Mouse (Mus musculus): ENCODE data around the gene Mfsd4b3. TPM values are rescaled to one million over a fixed set of nuclear protein-coding genes. Genes with fewer than 3 reads are reported as not detected.
"Not testable (repeated sequence)": the region's sequence is repeated elsewhere in the genome, so short reads cannot be mapped to it uniquely, and the experiment has no call there.

Mfsd4b3 gene
- polyA plus RNA-seq (2014; fragmentation: Nextera tagmentation; extraction: Ambion mirVana): 0.31 and 0.94 TPM in 2 replicates

GRCm38 (mm10) chr10:39959761-39960440 lies at the start of gene Mfsd4b3:
Gene Mfsd4b3, minus strand, starts transcription at chr10:39960153.
- Histone ChIP-seq H3K9ac (ENCODE audit: low read depth, low read length) (peak within 1 kb of the TSS; percentile 59), H3K36me3 (ENCODE audit: control insufficient read depth, insufficient read depth, low read length) (no peaks in the 10 kb centered on the region), H3K27me3 (ENCODE audit: control insufficient read depth, insufficient read depth, low read length) (no peaks in the 10 kb centered on the region), H3K4me3 (ENCODE audit: low read depth, low read length) (peak within 1 kb of the TSS; percentile 60), H3K9me3 (replicated peaks; ENCODE audit: control insufficient read depth, low read length) (no peaks in the 10 kb centered on the region), H3K4me1 (ENCODE audit: control insufficient read depth, insufficient read depth, low read length) (peaks cover 3% of the 10 kb centered on the region; the same call in 1 of the 2 replicates), H3K4me2 (peak within 1 kb of the TSS; percentile 90), H3K27ac (ENCODE audit: low read depth, low read length) (peak within 1 kb of the TSS; percentile 6; the same call in 1 of the 2 replicates)
- peak; percentile 95 for ATAC-seq (replicated peaks; ENCODE audit: insufficient number of reproducible peaks, low FRiP score, low TSS enrichment)
- WGBS (ENCODE audit: insufficient replicate concordance): 1% methylated on average over 38 of the region's 38 CpGs

- no peak overlapping the region for H3K9ac ChIP-seq (ENCODE audit: low read depth, low read length)
- no peak for ATAC-seq (replicated peaks; ENCODE audit: insufficient number of reproducible peaks, low FRiP score, low TSS enrichment)
- no peaks in the 10 kb centered on the region for H3K27me3 ChIP-seq (ENCODE audit: control insufficient read depth, insufficient read depth, low read length)
- H3K36me3 ChIP-seq (ENCODE audit: control insufficient read depth, insufficient read depth, low read length): no peaks in the 10 kb centered on the region
- no peak overlapping the region for H3K4me2 ChIP-seq
- H3K27ac ChIP-seq (ENCODE audit: low read depth, low read length): no peak overlapping the region
- WGBS (ENCODE audit: insufficient replicate concordance): 73% methylated on average over 11 of the region's 11 CpGs
- H3K4me3 ChIP-seq (ENCODE audit: low read depth, low read length): no peak overlapping the region
- no peaks in the 10 kb centered on the region for H3K4me1 ChIP-seq (ENCODE audit: control insufficient read depth, insufficient read depth, low read length)
- no peaks in the 10 kb centered on the region for H3K9me3 ChIP-seq (replicated peaks; ENCODE audit: control insufficient read depth, low read length)
Observed at GRCm38 (mm10) chr10:40009591-40009990, 49.6 kb upstream of the Mfsd4b3 start.

- not testable (repeated sequence) for ATAC-seq (replicated peaks; ENCODE audit: insufficient number of reproducible peaks, low FRiP score, low TSS enrichment); H3K4me2 ChIP-seq; H3K27me3 ChIP-seq (ENCODE audit: control insufficient read depth, insufficient read depth, low read length); H3K9me3 ChIP-seq (replicated peaks; ENCODE audit: control insufficient read depth, low read length); H3K4me3 ChIP-seq (ENCODE audit: low read depth, low read length); H3K27ac ChIP-seq (ENCODE audit: low read depth, low read length); H3K36me3 ChIP-seq (ENCODE audit: control insufficient read depth, insufficient read depth, low read length); H3K9ac ChIP-seq (ENCODE audit: low read depth, low read length); H3K4me1 ChIP-seq (ENCODE audit: control insufficient read depth, insufficient read depth, low read length)
- WGBS (ENCODE audit: insufficient replicate concordance): 70% methylated on average over 4 of the region's 4 CpGs
Observed at GRCm38 (mm10) chr10:40008847-40009246, 48.9 kb upstream of the Mfsd4b3 start.

GRCm38 (mm10) chr10:40007953-40008352 lies 48.0 kb upstream of the Mfsd4b3 start:
- H3K4me3 ChIP-seq (ENCODE audit: low read depth, low read length): no peak overlapping the region
- no peaks in the 10 kb centered on the region for H3K9me3 ChIP-seq (replicated peaks; ENCODE audit: control insufficient read depth, low read length)
- H3K27me3 ChIP-seq (ENCODE audit: control insufficient read depth, insufficient read depth, low read length): no peaks in the 10 kb centered on the region
- H3K4me1 ChIP-seq (ENCODE audit: control insufficient read depth, insufficient read depth, low read length): no peaks in the 10 kb centered on the region
- H3K4me2 ChIP-seq: no peak overlapping the region
- no peaks in the 10 kb centered on the region for H3K36me3 ChIP-seq (ENCODE audit: control insufficient read depth, insufficient read depth, low read length)
- H3K9ac ChIP-seq (ENCODE audit: low read depth, low read length): no peak overlapping the region
- no peak for ATAC-seq (replicated peaks; ENCODE audit: insufficient number of reproducible peaks, low FRiP score, low TSS enrichment)
- H3K27ac ChIP-seq (ENCODE audit: low read depth, low read length): no peak overlapping the region
- 78% methylated on average over 4 of the region's 4 CpGs for WGBS (ENCODE audit: insufficient replicate concordance)

GRCm38 (mm10) chr10:40006963-40007362 lies 47.0 kb upstream of the Mfsd4b3 start:
- Histone ChIP-seq H3K27me3 (ENCODE audit: control insufficient read depth, insufficient read depth, low read length) (no peaks in the 10 kb centered on the region), H3K4me1 (ENCODE audit: control insufficient read depth, insufficient read depth, low read length) (no peaks in the 10 kb centered on the region), H3K4me2 (no peak overlapping the region), H3K27ac (ENCODE audit: low read depth, low read length) (no peak overlapping the region), H3K4me3 (ENCODE audit: low read depth, low read length) (no peak overlapping the region), H3K9ac (ENCODE audit: low read depth, low read length) (no peak overlapping the region), H3K36me3 (ENCODE audit: control insufficient read depth, insufficient read depth, low read length) (no peaks in the 10 kb centered on the region), H3K9me3 (replicated peaks; ENCODE audit: control insufficient read depth, low read length) (no peaks in the 10 kb centered on the region)
- 72% methylated on average over 10 of the region's 10 CpGs for WGBS (ENCODE audit: insufficient replicate concordance)
- no peak for ATAC-seq (replicated peaks; ENCODE audit: insufficient number of reproducible peaks, low FRiP score, low TSS enrichment)

- Histone ChIP-seq H3K4me3 (ENCODE audit: low read depth, low read length) (no peak overlapping the region), H3K36me3 (ENCODE audit: control insufficient read depth, insufficient read depth, low read length) (no peaks in the 10 kb centered on the region), H3K27me3 (ENCODE audit: control insufficient read depth, insufficient read depth, low read length) (no peaks in the 10 kb centered on the region), H3K9ac (ENCODE audit: low read depth, low read length) (no peak overlapping the region), H3K9me3 (replicated peaks; ENCODE audit: control insufficient read depth, low read length) (no peaks in the 10 kb centered on the region), H3K4me2 (no peak overlapping the region), H3K27ac (ENCODE audit: low read depth, low read length) (no peak overlapping the region), H3K4me1 (ENCODE audit: control insufficient read depth, insufficient read depth, low read length) (no peaks in the 10 kb centered on the region)
- 69% methylated on average over 2 of the region's 2 CpGs for WGBS (ENCODE audit: insufficient replicate concordance)
- ATAC-seq (replicated peaks; ENCODE audit: insufficient number of reproducible peaks, low FRiP score, low TSS enrichment): no peak
Observed at GRCm38 (mm10) chr10:40000746-40001145, 40.8 kb upstream of the Mfsd4b3 start.

GRCm38 (mm10) chr10:39991155-39991554 lies 31.2 kb upstream of the Mfsd4b3 start:
- Histone ChIP-seq H3K4me2 (no peak overlapping the region), H3K36me3 (ENCODE audit: control insufficient read depth, insufficient read depth, low read length) (no peaks in the 10 kb centered on the region), H3K4me1 (ENCODE audit: control insufficient read depth, insufficient read depth, low read length) (no peaks in the 10 kb centered on the region), H3K27me3 (ENCODE audit: control insufficient read depth, insufficient read depth, low read length) (no peaks in the 10 kb centered on the region), H3K9ac (ENCODE audit: low read depth, low read length) (no peak overlapping the region), H3K9me3 (replicated peaks; ENCODE audit: control insufficient read depth, low read length) (no peaks in the 10 kb centered on the region), H3K27ac (ENCODE audit: low read depth, low read length) (no peak overlapping the region), H3K4me3 (ENCODE audit: low read depth, low read length) (no peak overlapping the region)
- 31% methylated on average over 4 of the region's 4 CpGs for WGBS (ENCODE audit: insufficient replicate concordance)
- no peak for ATAC-seq (replicated peaks; ENCODE audit: insufficient number of reproducible peaks, low FRiP score, low TSS enrichment)

GRCm38 (mm10) chr10:39986466-39986865 lies 26.5 kb upstream of the Mfsd4b3 start, which contains the start of gene Mfsd4b5:
Gene Mfsd4b5, minus strand, starts transcription at chr10:39986646.
- Histone ChIP-seq H3K4me1 (ENCODE audit: control insufficient read depth, insufficient read depth, low read length) (no peaks in the 10 kb centered on the region), H3K9ac (ENCODE audit: low read depth, low read length) (no peak within 1 kb of the TSS), H3K27ac (ENCODE audit: low read depth, low read length) (no peak within 1 kb of the TSS), H3K9me3 (replicated peaks; ENCODE audit: control insufficient read depth, low read length) (no peaks in the 10 kb centered on the region), H3K4me2 (no peak within 1 kb of the TSS), H3K27me3 (ENCODE audit: control insufficient read depth, insufficient read depth, low read length) (no peaks in the 10 kb centered on the region), H3K36me3 (ENCODE audit: control insufficient read depth, insufficient read depth, low read length) (no peaks in the 10 kb centered on the region), H3K4me3 (ENCODE audit: low read depth, low read length) (no peak within 1 kb of the TSS)
- 85% methylated on average over 12 of the region's 12 CpGs for WGBS (ENCODE audit: insufficient replicate concordance)
- ATAC-seq (replicated peaks; ENCODE audit: insufficient number of reproducible peaks, low FRiP score, low TSS enrichment): no peak

GRCm38 (mm10) chr10:39982604-39983003 lies 22.7 kb upstream of the Mfsd4b3 start:
- peaks cover 5% of the 10 kb centered on the region; the same call in 1 of the 2 replicates for H3K9me3 ChIP-seq (replicated peaks; ENCODE audit: control insufficient read depth, low read length)
- no peak overlapping the region for H3K9ac ChIP-seq (ENCODE audit: low read depth, low read length)
- WGBS (ENCODE audit: insufficient replicate concordance): 72% methylated on average over 5 of the region's 5 CpGs
- no peak overlapping the region for H3K4me3 ChIP-seq (ENCODE audit: low read depth, low read length)
- no peaks in the 10 kb centered on the region for H3K36me3 ChIP-seq (ENCODE audit: control insufficient read depth, insufficient read depth, low read length)
- ATAC-seq (replicated peaks; ENCODE audit: insufficient number of reproducible peaks, low FRiP score, low TSS enrichment): no peak
- H3K4me2 ChIP-seq: no peak overlapping the region
- H3K27me3 ChIP-seq (ENCODE audit: control insufficient read depth, insufficient read depth, low read length): no peaks in the 10 kb centered on the region
- H3K27ac ChIP-seq (ENCODE audit: low read depth, low read length): no peak overlapping the region
- H3K4me1 ChIP-seq (ENCODE audit: control insufficient read depth, insufficient read depth, low read length): no peaks in the 10 kb centered on the region
